Mouse (Mus musculus) kidney, adult 2 months (tissue): ENCODE data around the gene Ggcx.

Source experiments
- CTCF ChIP-seq: fragments of 200-500 bp; conservative IDR thresholded peaks from 2 replicates; pipeline ENCODE4 v1.5.1; 2011; ENCODE audit warnings: low read depth, mild to moderate bottlenecking, control low read depth, low read length, moderate library complexity, mixed read lengths; ENCODE audit not compliant: insufficient read depth, insufficient read length
- POLR2A ChIP-seq: fragments of 200-500 bp; IDR thresholded peaks from one replicate; pipeline ENCODE4 v1.6.1; 2011; ENCODE audit warnings: low read depth, low read length, control low read depth

GRCm38 (mm10) chr6:72386561-72386960 is 27.5 kb upstream of the Ggcx start:
- TF ChIP-seq POLR2A (no peak), CTCF (no peak)
